Mouse (Mus musculus) regulatory T cell (primary cell): Measurements from ENCODE around the gene Prkcb.

ENCODE experiments used
- in situ Hi-C: fragments of 300-600 bp; cut with MboI, MseI; formaldehyde crosslinking; loops from one replicate; pipeline ENCODE4 v1.15.1; 2025; ENCODE audit warnings: high pct_unique_total_duplicates

Prkcb gene

DNA sequence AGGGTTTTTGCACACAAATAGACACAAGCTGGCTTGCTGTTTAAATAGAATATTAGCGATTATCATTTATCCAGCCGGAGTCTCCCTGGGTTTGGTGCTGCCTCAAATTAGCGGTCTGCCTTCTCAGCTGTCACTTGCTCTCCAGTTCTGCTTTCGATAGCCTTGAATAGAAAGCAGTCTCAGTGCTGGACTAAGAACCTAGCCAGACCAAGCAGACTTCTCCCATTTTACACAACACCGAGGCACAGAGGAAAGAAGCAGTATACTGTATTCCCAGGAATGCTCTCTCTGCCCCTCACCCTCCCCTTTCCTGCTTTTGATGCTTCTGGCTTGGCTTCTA is 107.4 kb downstream of the Prkcb start:
- in situ Hi-C loops: no loop called here

DNA sequence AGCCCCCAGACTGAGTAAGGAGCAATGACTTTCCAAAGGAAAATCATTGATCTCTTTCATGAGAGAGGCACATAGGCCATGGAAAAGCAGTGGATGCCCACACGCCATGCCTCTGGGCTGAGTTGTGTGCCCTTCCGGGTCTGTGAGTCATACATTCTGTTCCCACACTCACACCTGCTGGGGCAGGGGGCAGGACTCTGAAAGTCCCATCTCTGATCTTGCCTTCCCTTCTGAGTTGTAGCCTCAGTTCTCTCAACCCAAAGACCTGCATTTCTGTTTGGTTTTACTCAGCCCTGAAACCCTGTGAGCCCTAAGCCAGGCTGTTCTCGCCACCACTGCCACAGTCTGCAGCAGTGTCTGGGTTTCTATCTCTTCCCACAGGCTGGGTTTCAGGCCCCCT is 109.1 kb downstream of the Prkcb start:
- in situ Hi-C loops: no loop called here

- in situ Hi-C loops: no loop called here
Observed at GRCm38 (mm10) chr7:122402041-122402440, 113.5 kb downstream of the Prkcb start.

DNA sequence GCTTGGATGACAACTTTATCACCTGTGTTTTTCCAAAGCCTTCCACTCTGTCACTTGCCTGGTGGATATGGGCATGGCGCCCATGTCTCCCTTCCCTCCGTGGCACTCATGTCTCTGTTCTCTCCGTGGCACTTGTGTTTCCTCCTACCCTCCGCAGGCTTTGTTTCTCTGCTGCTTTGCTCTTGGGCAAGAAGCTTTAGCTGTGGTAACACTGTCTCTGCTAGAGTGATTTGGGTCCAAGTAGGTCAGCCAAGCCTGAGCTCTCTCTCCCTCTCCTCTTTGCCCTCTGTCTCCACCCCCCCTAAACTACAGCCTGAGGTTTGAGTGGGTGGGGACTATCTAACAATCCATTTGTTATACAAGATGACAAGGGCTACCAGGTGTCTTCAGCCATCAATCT is 114.8 kb downstream of the Prkcb start:
- in situ Hi-C loops: no loop called here

GRCm38 (mm10) chr7:122404571-122405393 is 116.2 kb downstream of the Prkcb start:
- in situ Hi-C loops: no loop called here

DNA sequence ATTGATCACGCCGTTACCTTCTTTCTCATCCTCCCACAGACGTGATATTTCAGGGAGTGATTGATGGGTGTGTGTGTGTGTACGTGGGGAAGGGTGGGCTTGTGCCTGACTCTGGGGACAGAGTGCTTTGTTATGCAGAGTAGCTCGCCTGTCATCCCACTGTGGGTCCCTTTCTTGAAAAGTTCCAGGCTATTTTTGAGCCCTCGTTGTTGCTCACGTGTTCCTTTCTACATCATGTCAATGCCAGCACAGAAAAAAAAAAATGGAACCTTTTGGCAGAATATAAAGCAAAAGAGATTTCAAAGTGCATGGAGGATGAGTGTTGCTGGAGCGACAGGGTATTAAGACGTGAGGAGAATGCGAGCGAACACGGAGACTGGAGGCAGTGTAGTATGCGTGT is 118.1 kb downstream of the Prkcb start:
- in situ Hi-C loops: no loop called here

- in situ Hi-C loops: no loop called here
Observed at GRCm38 (mm10) chr7:122409945-122410344, 121.4 kb downstream of the Prkcb start.

DNA sequence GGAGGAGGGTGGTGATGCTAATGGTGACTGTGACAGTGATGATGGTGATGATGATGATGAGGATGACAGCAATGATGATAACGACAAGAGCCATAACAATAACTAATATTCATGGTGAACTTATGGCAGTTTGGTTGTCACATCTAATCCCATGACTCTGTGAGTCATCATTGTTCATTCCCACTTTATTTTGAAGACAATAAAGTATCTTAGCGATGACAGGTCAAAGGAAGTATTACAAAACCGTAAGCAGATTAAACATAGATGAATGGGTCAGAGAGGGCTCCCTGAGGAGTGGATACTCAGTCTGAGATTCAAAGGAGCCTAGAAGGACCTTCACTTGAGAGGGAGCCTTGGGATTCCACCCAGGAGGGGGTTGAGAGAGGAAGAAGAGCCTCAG is 122.3 kb downstream of the Prkcb start:
- in situ Hi-C loops: no loop called here

- in situ Hi-C loops: no loop called here
Observed at GRCm38 (mm10) chr7:122413231-122413630, 124.7 kb downstream of the Prkcb start.

GRCm38 (mm10) chr7:122414146-122414545 is 125.6 kb downstream of the Prkcb start:
- in situ Hi-C loops: no loop called here

DNA sequence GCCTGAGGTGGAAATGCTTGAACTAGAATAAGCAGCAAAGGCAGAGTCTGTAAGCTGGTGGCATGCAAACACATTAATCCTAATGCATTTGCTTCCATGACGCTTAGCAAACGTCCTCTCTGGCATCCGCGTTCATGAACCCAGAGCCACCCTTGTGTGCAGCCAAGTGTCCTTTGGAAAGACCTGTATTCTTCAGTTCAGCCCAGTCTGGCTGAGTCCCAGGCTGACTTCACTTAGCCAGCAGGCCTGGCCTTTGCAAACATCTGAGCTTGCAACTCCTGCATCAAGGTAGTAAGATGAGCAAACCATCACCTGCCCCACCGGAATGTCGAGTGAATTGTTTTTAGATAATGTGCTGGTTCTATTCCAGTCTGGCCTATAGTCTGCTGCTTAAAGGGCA is 126.1 kb downstream of the Prkcb start:
- in situ Hi-C loops: loop anchor here (5.0 kb wide), 1 partner anchor 87 kb away; no protein-coding TSS in a partner anchor

GRCm38 (mm10) chr7:122415387-122415786 is 126.8 kb downstream of the Prkcb start:
- in situ Hi-C loops: loop anchor here (5.0 kb wide), 1 partner anchor 88 kb away; no protein-coding TSS in a partner anchor

GRCm38 (mm10) chr7:122415904-122416303 is 127.4 kb downstream of the Prkcb start:
- in situ Hi-C loops: loop anchor here (5.0 kb wide), 1 partner anchor 89 kb away; no protein-coding TSS in a partner anchor

- in situ Hi-C loops: loop anchor here (5.0 kb wide), 1 partner anchor 91 kb away; no protein-coding TSS in a partner anchor
Observed at GRCm38 (mm10) chr7:122418551-122418950, 130.0 kb downstream of the Prkcb start.

- in situ Hi-C loops: no loop called here
Observed at GRCm38 (mm10) chr7:122423816-122424215, 135.3 kb downstream of the Prkcb start.

DNA sequence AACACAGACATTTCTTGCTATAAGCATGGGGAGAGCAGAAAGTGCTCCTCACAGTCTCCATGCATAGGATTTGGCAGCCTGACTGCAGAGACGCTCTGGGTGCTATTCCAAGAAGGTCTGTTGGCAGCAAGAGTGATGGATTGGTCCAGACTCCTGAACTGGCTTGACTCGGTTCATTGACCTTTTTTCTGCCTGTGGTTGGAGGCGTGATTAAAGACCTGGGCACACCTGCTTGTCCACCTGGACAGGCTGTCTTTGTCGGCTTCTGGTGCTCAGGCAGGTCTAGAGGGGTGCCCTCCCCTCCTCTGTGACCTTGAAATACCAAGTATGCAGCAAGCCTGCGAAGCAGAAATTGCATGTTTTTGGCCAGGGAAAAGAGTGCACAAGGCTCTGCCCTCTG is 140.6 kb downstream of the Prkcb start:
- in situ Hi-C loops: no loop called here

GRCm38 (mm10) chr7:122432401-122432800 is 143.8 kb downstream of the Prkcb start:
- in situ Hi-C loops: no loop called here

DNA sequence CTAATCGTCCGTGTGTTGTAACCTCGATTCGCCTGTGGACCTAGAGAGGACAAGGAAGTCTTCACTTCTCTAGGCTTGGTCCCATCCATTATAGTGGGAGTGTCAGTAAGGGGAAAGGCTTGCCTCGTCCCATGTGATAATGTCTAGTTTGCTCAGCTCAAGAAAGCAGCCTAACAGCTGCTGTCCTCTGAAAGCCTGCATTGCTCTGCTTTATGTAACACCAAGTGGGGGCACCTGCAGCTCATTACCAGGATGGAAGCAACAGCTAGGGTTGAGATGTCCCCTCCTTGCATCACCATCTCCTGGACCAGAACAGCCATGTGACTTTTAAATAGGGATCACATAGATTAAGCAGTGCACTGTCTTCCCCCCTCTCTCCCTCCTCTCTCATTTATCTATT is 144.8 kb downstream of the Prkcb start:
- in situ Hi-C loops: no loop called here

GRCm38 (mm10) chr7:122434941-122435340 is 146.4 kb downstream of the Prkcb start:
- in situ Hi-C loops: no loop called here

DNA sequence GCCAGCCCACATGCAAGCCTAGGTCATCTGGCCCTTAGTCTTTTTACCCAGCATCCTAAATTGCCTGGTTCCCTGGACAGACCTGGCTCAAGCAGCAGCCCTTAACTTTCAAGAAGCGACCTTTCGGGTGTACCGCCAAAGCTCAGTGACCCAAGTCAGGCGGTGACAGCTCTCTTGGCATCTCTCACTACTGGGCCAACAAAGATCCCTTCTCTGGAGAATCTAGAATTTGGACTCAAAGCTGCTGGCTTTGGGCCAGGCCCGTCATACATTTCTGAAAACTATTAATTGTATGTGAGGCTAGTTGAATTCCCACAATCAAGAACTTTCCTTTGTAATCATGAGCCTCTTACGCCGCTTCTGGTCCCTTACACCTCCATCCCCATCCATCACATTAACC is 147.0 kb downstream of the Prkcb start:
- in situ Hi-C loops: no loop called here

DNA sequence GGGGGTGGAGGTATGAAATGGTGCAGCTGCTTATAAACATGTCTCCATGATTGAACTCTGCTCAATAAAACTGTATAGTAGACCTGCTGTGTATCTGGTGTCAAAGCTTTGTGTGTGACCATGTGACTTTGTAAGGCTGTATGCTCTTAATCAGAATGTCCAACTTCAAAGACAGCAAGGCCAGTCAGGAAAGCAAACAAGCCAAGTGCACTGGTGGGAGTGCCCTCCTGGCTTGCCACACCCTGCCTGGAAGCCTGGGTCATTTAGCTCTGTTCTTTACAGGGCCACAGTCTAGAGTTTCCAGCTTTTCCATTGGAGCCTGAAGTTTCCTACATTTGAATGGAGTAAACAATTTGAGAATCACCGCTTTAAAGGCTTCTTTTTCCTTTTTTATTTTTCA is 148.8 kb downstream of the Prkcb start:
- in situ Hi-C loops: no loop called here

DNA sequence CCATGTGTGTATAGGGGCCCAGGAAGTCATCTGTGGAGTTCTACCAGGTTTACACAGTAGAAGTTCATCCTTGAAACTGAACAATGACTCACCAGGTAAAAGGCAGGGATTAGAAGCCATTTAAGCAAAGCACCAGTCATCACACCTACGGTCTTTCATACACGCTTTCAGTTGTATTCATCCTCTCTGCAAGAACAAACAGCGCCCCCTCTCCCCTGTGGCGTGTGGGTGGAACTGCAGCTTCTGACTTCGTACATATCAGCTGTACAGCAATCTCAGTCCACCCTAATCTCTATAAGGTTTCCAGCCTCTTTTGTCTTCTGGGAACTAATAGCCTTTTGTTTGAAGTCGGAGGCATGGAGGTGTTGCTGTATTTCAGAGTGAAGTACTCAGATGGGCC is 156.5 kb downstream of the Prkcb start:
- in situ Hi-C loops: no loop called here

GRCm38 (mm10) chr7:122452671-122453070 is 164.1 kb downstream of the Prkcb start:
- in situ Hi-C loops: loop anchor here (5.0 kb wide), 1 partner anchor 205 kb away; no protein-coding TSS in a partner anchor
